Mouse (Mus musculus) CH12.LX (cell line): Measurements from ENCODE around the gene Baz2b. TPM values are rescaled to one million over a fixed set of nuclear protein-coding genes. Genes with fewer than 3 reads are reported as not detected.

Experiments used
- DNase-seq: peaks from one replicate; pipeline ENCODE4 v3.0.0-alpha.2; 2013; ENCODE audit errors: extremely low read depth
- H3K27ac ChIP-seq: 2 replicates; pipeline ENCODE4 v1.5.1; 2012; ENCODE audit warnings: low read depth, mild to moderate bottlenecking, control low read depth, moderate library complexity; ENCODE audit not compliant: insufficient read depth
- H3K27me3 ChIP-seq: replicated peaks from 2 replicates; pipeline ENCODE3; 2012; ENCODE audit warnings: inconsistent platforms
- H3K36me3 ChIP-seq, 2 experiments: replicated peaks in 1 of 2; 2 replicates each; pipeline versions ENCODE3 to v1.6.1; 2012; ENCODE audit warnings: inconsistent platforms in 1 of 2, low read length in 1 of 2, mild to moderate bottlenecking in 1 of 2, mixed read lengths in 1 of 2, moderate library complexity in 1 of 2; ENCODE audit not compliant: control insufficient read depth in 1 of 2, insufficient read depth in 1 of 2
- H3K4me1 ChIP-seq, 2 experiments: 2 replicates each; pipeline ENCODE4 v1.6.1; 2012; ENCODE audit warnings: inconsistent platforms in 1 of 2, moderate library complexity in 1 of 2; ENCODE audit not compliant: insufficient read depth in 2 of 2, control insufficient read depth in 1 of 2
- H3K4me2 ChIP-seq: 2 replicates; pipeline ENCODE4 v1.6.1; 2012; ENCODE audit warnings: low read depth, mild to moderate bottlenecking, control low read depth; ENCODE audit not compliant: poor library complexity, insufficient read depth, severe bottlenecking
- H3K4me3 ChIP-seq, 3 experiments: fragments of 150-350 bp in 1 of 3; sonication (generic) in 1 of 3; replicated peaks in 1 of 3; 2 replicates each; pipeline versions ENCODE3 to v1.5.1; 2011 to 2012; ENCODE audit warnings: low read depth in 2 of 3, low read length in 2 of 3, mild to moderate bottlenecking in 2 of 3, moderate library complexity in 2 of 3, control low read depth in 1 of 3, improper control_type of control experiment in 1 of 3, inconsistent platforms in 1 of 3, mixed read lengths in 1 of 3; ENCODE audit not compliant: poor library complexity in 1 of 3
- H3K79me2 ChIP-seq: replicated peaks from 2 replicates; pipeline ENCODE4 v1.6.1; 2012; ENCODE audit warnings: mild to moderate bottlenecking, moderate library complexity; ENCODE audit not compliant: control insufficient read depth, poor library complexity, insufficient read depth, severe bottlenecking; ENCODE audit errors: extremely low read depth
- H3K9ac ChIP-seq: 2 replicates; pipeline ENCODE4 v1.6.1; 2012; ENCODE audit warnings: low read depth, mild to moderate bottlenecking, control low read depth, moderate library complexity; ENCODE audit not compliant: insufficient read depth
- H3K9me3 ChIP-seq: replicated peaks from 2 replicates; pipeline ENCODE3; 2012; ENCODE audit warnings: low read length, inconsistent platforms, mixed read lengths
- BHLHE40 ChIP-seq: IDR thresholded peaks from 2 replicates; pipeline ENCODE4 v1.6.1; 2011; ENCODE audit warnings: mild to moderate bottlenecking, low read depth, low read length, improper control_type of control experiment
- CHD1 ChIP-seq: IDR thresholded peaks from 2 replicates; pipeline ENCODE4 v1.6.1; 2012; ENCODE audit warnings: low read depth, low read length, improper control_type of control experiment, inconsistent platforms
- CHD2 ChIP-seq: IDR thresholded peaks from 2 replicates; pipeline ENCODE4 v1.6.1; 2011; ENCODE audit warnings: low read length, improper control_type of control experiment
- E2F4 ChIP-seq: IDR thresholded peaks from 2 replicates; pipeline ENCODE4 v1.6.1; 2011; ENCODE audit warnings: low read depth, low read length, improper control_type of control experiment; ENCODE audit not compliant: insufficient replicate concordance
- ELF1 ChIP-seq: IDR thresholded peaks from 2 replicates; pipeline ENCODE4 v1.6.1; 2014; ENCODE audit warnings: low read depth, mild to moderate bottlenecking, inconsistent platforms, low read length, improper control_type of control experiment
- EP300 ChIP-seq: IDR thresholded peaks from 2 replicates; pipeline ENCODE4 v1.6.1; 2011; ENCODE audit warnings: low read length, improper control_type of control experiment
- ETS1 ChIP-seq: conservative IDR thresholded peaks from 2 replicates; pipeline ENCODE4 v1.6.1; 2012; ENCODE audit warnings: low read depth, mild to moderate bottlenecking, inconsistent platforms, low read length, improper control_type of control experiment, moderate library complexity
- GABPA ChIP-seq: IDR thresholded peaks from 2 replicates; pipeline ENCODE4 v1.6.1; 2012; ENCODE audit warnings: low read depth, low read length, improper control_type of control experiment, inconsistent platforms; ENCODE audit not compliant: insufficient replicate concordance
- HCFC1 ChIP-seq: IDR thresholded peaks from 2 replicates; pipeline ENCODE4 v1.6.1; 2012; ENCODE audit warnings: low read depth, mild to moderate bottlenecking, inconsistent platforms, low read length, improper control_type of control experiment
- JUN ChIP-seq: IDR thresholded peaks from 2 replicates; pipeline ENCODE4 v1.6.1; 2011; ENCODE audit warnings: low read depth, mild to moderate bottlenecking, low read length, improper control_type of control experiment, moderate library complexity; ENCODE audit not compliant: insufficient read depth
- MAFK ChIP-seq: IDR thresholded peaks from 2 replicates; pipeline ENCODE4 v1.6.1; 2011; ENCODE audit warnings: low read length, improper control_type of control experiment; ENCODE audit not compliant: insufficient replicate concordance
- MAX ChIP-seq: IDR thresholded peaks from 2 replicates; pipeline ENCODE4 v1.6.1; 2011; ENCODE audit warnings: low read length, improper control_type of control experiment
- MAZ ChIP-seq: IDR thresholded peaks from 2 replicates; pipeline ENCODE4 v1.6.1; 2012; ENCODE audit warnings: low read depth, mild to moderate bottlenecking, inconsistent platforms, low read length, improper control_type of control experiment, moderate library complexity
- MXI1 ChIP-seq: IDR thresholded peaks from 2 replicates; pipeline ENCODE4 v1.6.1; 2011; ENCODE audit warnings: mild to moderate bottlenecking, low read depth, low read length, improper control_type of control experiment
- NELFE ChIP-seq: IDR thresholded peaks from 2 replicates; pipeline ENCODE4 v1.6.1; 2011; ENCODE audit warnings: low read depth, low read length, improper control_type of control experiment
- NRF1 ChIP-seq: IDR thresholded peaks from 2 replicates; pipeline ENCODE4 v1.6.1; 2014; ENCODE audit warnings: low read depth, mild to moderate bottlenecking, inconsistent platforms, low read length, improper control_type of control experiment, moderate library complexity
- PAX5 ChIP-seq: IDR thresholded peaks from 2 replicates; pipeline ENCODE4 v1.6.1; 2012; ENCODE audit warnings: low read length, inconsistent platforms, mixed read lengths
- POLR2A ChIP-seq: IDR thresholded peaks from 2 replicates; pipeline ENCODE4 v1.6.1; 2011; ENCODE audit warnings: low read depth, mild to moderate bottlenecking, improper control_type of control experiment, low read length
- POLR2AphosphoS2 ChIP-seq: IDR thresholded peaks from 2 replicates; pipeline ENCODE4 v1.6.1; 2011; ENCODE audit warnings: low read depth, low read length, improper control_type of control experiment
- SIN3A ChIP-seq: IDR thresholded peaks from 2 replicates; pipeline ENCODE4 v1.6.1; 2012; ENCODE audit warnings: low read length, improper control_type of control experiment, inconsistent platforms
- SMC3 ChIP-seq: IDR thresholded peaks from 2 replicates; pipeline ENCODE4 v1.6.1; 2011; ENCODE audit warnings: low read depth, low read length, improper control_type of control experiment
- TBP ChIP-seq: conservative IDR thresholded peaks from 2 replicates; pipeline ENCODE4 v1.6.1; 2011; ENCODE audit warnings: low read depth, low read length, improper control_type of control experiment
- USF1 ChIP-seq: IDR thresholded peaks from 2 replicates; pipeline ENCODE4 v1.6.1; 2014; ENCODE audit warnings: low read depth, mild to moderate bottlenecking, inconsistent platforms, low read length, improper control_type of control experiment
- ZC3H11A ChIP-seq: IDR thresholded peaks from 2 replicates; pipeline ENCODE4 v1.6.1; 2012; ENCODE audit warnings: low read depth, mild to moderate bottlenecking, inconsistent platforms, low read length, improper control_type of control experiment
- ZKSCAN1 ChIP-seq: IDR thresholded peaks from 2 replicates; pipeline ENCODE4 v1.6.1; 2012; ENCODE audit warnings: low read depth, inconsistent platforms, low read length, improper control_type of control experiment, borderline replicate concordance
- ZMIZ1 ChIP-seq: IDR thresholded peaks from 2 replicates; pipeline ENCODE4 v1.6.1; 2012; ENCODE audit warnings: low read depth, mild to moderate bottlenecking, inconsistent platforms, low read length, improper control_type of control experiment
- dilution Hi-C: fragments of 300-500 bp; cut with MboI; formaldehyde crosslinking; loops from 2 replicates; pipeline ENCODE4 v1.14.3; 2020; ENCODE audit warnings: low sequenced_read_pairs; ENCODE audit not compliant: extremely low pct_unique_long_range_greater_than_20kb, extremely low pct_ligation_motif_present
- in situ Hi-C: fragments of 300-500 bp; cut with MboI; formaldehyde crosslinking; loops from 3 replicates; pipeline ENCODE4 v1.14.3; 2019; ENCODE audit warnings: low sequenced_read_pairs, low pct_ligation_motif_present, low pct_unique_long_range_greater_than_20kb, mixed read lengths
- polyA plus RNA-seq: library from polyadenylated mRNA; unstranded; fragments of >175 nt; gene quantifications from 2 replicates; pipeline ENCODE4 v1.2.1, GENCODE M21; 2012; ENCODE audit warnings: low read depth; ENCODE audit not compliant: insufficient read length
- total RNA-seq, 2 experiments: library from RNA; depleted of rRNA; stranded (reverse); fragments of 300-350 nt in 1 of 2; fragments of >200 nt in 1 of 2; gene quantifications; 2 replicates each; pipeline ENCODE4 v1.2.3; 2012 to 2014

Gene Baz2b
- total and polyA plus RNA-seq, 3 experiments = 17.3 to 36.3 (median 31.9) TPM

GRCm38 (mm10) chr2:60065415-60065814, 144.2 kb downstream of the Baz2b start:
- TF ChIP-seq SMC3 = no peak
- no peak for TF ChIP-seq SIN3A
- TF ChIP-seq GABPA = no peak
- TF ChIP-seq BHLHE40 = no peak
- TF ChIP-seq NRF1 = no peak
- no peak for TF ChIP-seq MAFK
- no peak for TF ChIP-seq TBP
- Histone ChIP-seq H3K9ac (no peak overlapping the region), H3K4me1 (peaks cover under 1 to 6% of the 10 kb centered on the region in 2 experiments; a peak in 3 of 4 replicates), H3K36me3 (peaks cover 0 to 25% of the 10 kb centered on the region in 2 experiments), H3K9me3 (peaks cover 12% of the 10 kb centered on the region), H3K4me3 (no peak overlapping the region), H3K79me2 (0 out of 2 replicates have a peak, but pooled peaks cover 2% of the 10 kb centered on the region), H3K27ac (no peak overlapping the region), H3K4me2 (no peak overlapping the region), H3K27me3 (no peaks in the 10 kb centered on the region)
- dilution Hi-C loops = no loop called here
- in situ Hi-C loops = no loop called here
- DNase-seq = no peak

GRCm38 (mm10) chr2:60060185-60060775, 149.4 kb downstream of the Baz2b start:
- dilution Hi-C loops (no loop called here), in situ Hi-C loops (no loop called here)
- DNase-seq = peak; percentile 64

GRCm38 (mm10) chr2:60059300-60059699, 150.3 kb downstream of the Baz2b start:
- in situ Hi-C loops = no loop called here
- no peak overlapping the region for H3K9ac ChIP-seq
- no peak for TF ChIP-seq BHLHE40
- TF ChIP-seq POLR2A = no peak
- no peak for TF ChIP-seq HCFC1
- no peak for TF ChIP-seq ETS1
- TF ChIP-seq MAZ = no peak
- TF ChIP-seq E2F4 = no peak
- TF ChIP-seq CHD2 = no peak
- TF ChIP-seq ZKSCAN1 = no peak
- TF ChIP-seq PAX5 = no peak
- no peak for TF ChIP-seq ELF1
- TF ChIP-seq NRF1 = no peak
- TF ChIP-seq MXI1 = no peak
- no peak for TF ChIP-seq ZMIZ1
- TF ChIP-seq GABPA = no peak
- TF ChIP-seq EP300 = no peak
- no peaks in the 10 kb centered on the region for H3K27me3 ChIP-seq
- DNase-seq = no peak
- H3K4me1 ChIP-seq = peaks cover 3 to 30% of the 10 kb centered on the region in 2 experiments; a peak in 3 of 4 replicates
- dilution Hi-C loops = no loop called here
- no peak overlapping the region for H3K4me2 ChIP-seq
- H3K27ac ChIP-seq = no peak overlapping the region
- 0 out of 2 replicates have a peak, but pooled peaks cover 2% of the 10 kb centered on the region for H3K79me2 ChIP-seq
- peaks cover 6% of the 10 kb centered on the region for H3K9me3 ChIP-seq
- H3K4me3 ChIP-seq = no peak overlapping the region
- H3K36me3 ChIP-seq = peaks cover 0 to 17% of the 10 kb centered on the region in 2 experiments

More at GRCm38 (mm10) chr2:60060185-60060775, 149.4 kb downstream of the Baz2b start:
- Histone ChIP-seq H3K79me2 (0 out of 2 replicates have a peak, but pooled peaks cover 2% of the 10 kb centered on the region), H3K4me3 (no peak overlapping the region), H3K9me3 (peaks cover 12% of the 10 kb centered on the region), H3K4me1 (peaks cover 3 to 24% of the 10 kb centered on the region in 2 experiments; a peak in 3 of 4 replicates), H3K36me3 (peaks cover 0 to 27% of the 10 kb centered on the region in 2 experiments), H3K4me2 (no peak overlapping the region), H3K9ac (no peak overlapping the region), H3K27ac (no peak overlapping the region), H3K27me3 (no peaks in the 10 kb centered on the region)
- TF ChIP-seq POLR2A (no peak), MAZ (no peak), CHD2 (no peak), NELFE (no peak), JUN (no peak), ZC3H11A (no peak), ZKSCAN1 (no peak), EP300 (no peak), CHD1 (no peak), BHLHE40 (no peak), USF1 (no peak), MAX (no peak), ZMIZ1 (no peak), POLR2AphosphoS2 (no peak), TBP (no peak), SIN3A (no peak)
